Mouse (Mus musculus) embryonic facial prominence, embryonic 11.5 days (tissue): ENCODE measurements around the gene Unc45a. TPM values are rescaled to one million over a fixed set of nuclear protein-coding genes. Genes with fewer than 3 reads are reported as not detected.

Experiments used
- ATAC-seq: fragments of 200-750 bp; cut with Nextera tagmentation; replicated peaks from 2 replicates; pipeline ENCODE4 v1.8.0; 2017; ENCODE audit warnings: low read depth; ENCODE audit not compliant: insufficient number of reproducible peaks, low FRiP score, low TSS enrichment
- DNase-seq: peaks from one replicate; pipeline ENCODE4 v3.0.0-alpha.2; 2015; ENCODE audit warnings: low spot score
- H3K27ac ChIP-seq: fragments of 300-500 bp; sonication (generic); replicated peaks from 2 replicates; pipeline ENCODE4 v1.5.1; 2014; ENCODE audit warnings: mild to moderate bottlenecking, low read depth, low read length, control low read depth
- H3K27me3 ChIP-seq: fragments of 300-500 bp; sonication (generic); 2 replicates; pipeline ENCODE4 v1.6.1; 2014; ENCODE audit warnings: mild to moderate bottlenecking, low read length, moderate library complexity, mixed read lengths; ENCODE audit not compliant: control insufficient read depth, insufficient read depth
- H3K36me3 ChIP-seq: fragments of 300-500 bp; sonication (generic); replicated peaks from 2 replicates; pipeline ENCODE4 v1.6.1; 2014; ENCODE audit warnings: low read depth, mild to moderate bottlenecking, low read length, moderate library complexity, mixed read lengths; ENCODE audit not compliant: control insufficient read depth, insufficient read depth
- H3K4me1 ChIP-seq: fragments of 300-500 bp; sonication (generic); 2 replicates; pipeline ENCODE4 v1.6.1; 2014; ENCODE audit warnings: low read length, mixed read lengths; ENCODE audit not compliant: control insufficient read depth, insufficient read depth
- H3K4me2 ChIP-seq: fragments of 300-500 bp; sonication (generic); 2 replicates; pipeline ENCODE4 v1.6.1; 2014; ENCODE audit warnings: low read depth, mild to moderate bottlenecking, control low read depth, low read length, moderate library complexity
- H3K4me3 ChIP-seq: fragments of 300-500 bp; sonication (generic); 2 replicates; pipeline ENCODE4 v1.5.1; 2014; ENCODE audit warnings: low read depth, low read length, control low read depth
- H3K9ac ChIP-seq: fragments of 300-500 bp; sonication (generic); replicated peaks from 2 replicates; pipeline ENCODE4 v1.6.1; 2014; ENCODE audit warnings: mild to moderate bottlenecking, control low read depth, low read length
- H3K9me3 ChIP-seq: fragments of 300-500 bp; sonication (generic); replicated peaks from 2 replicates; pipeline ENCODE4 v1.6.1; 2016; ENCODE audit warnings: mild to moderate bottlenecking, low read length, inconsistent platforms, mixed read lengths; ENCODE audit not compliant: control insufficient read depth
- WGBS: fragments of 180-500 bp; shearing (Covaris S2); extraction: QIAGEN DNeasy Blood & Tissue Kit; methylation state at CpG from one replicate; pipeline ENCODE4 v1.1.7; 2014; 5-methylcytosine and 5-hydroxymethylcytosine counted together
- polyA plus RNA-seq: library from polyadenylated mRNA; unstranded; fragments of >200 nt; fragmentation: Nextera tagmentation; extraction: Ambion mirVana; gene quantifications from 2 replicates; pipeline ENCODE4 v1.2.1, GENCODE M21; 2014

Gene Unc45a
- polyA plus RNA-seq, 1 experiment from 2014 or later = 26.5 TPM

DNA sequence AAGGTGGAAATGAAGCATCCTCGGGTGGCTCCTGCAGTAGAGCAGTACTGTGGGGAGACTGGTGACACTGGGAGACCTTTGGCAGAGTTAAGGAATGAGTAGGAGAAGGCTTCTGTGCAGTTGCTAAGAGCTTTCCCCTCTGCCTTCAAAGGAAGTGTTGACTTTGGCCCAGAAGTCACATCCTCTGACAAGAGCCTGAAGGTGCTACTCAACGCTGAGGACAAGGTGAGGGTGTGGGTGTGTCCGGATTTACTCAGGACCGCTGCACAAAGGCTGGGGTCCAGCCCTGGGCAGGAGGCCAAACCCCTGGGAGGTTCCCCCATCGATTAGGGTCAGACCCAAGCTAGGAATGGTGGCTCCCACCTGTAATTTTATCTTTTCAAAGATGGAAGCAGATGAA is 56.4 kb downstream of the Unc45a start:
- Histone ChIP-seq H3K4me3 (no peak overlapping the region), H3K9ac (no peak overlapping the region), H3K27me3 (no peaks in the 10 kb centered on the region), H3K36me3 (peaks cover 3% of the 10 kb centered on the region; the same call in 1 of the 2 replicates), H3K4me1 (no peaks in the 10 kb centered on the region), H3K9me3 (no peaks in the 10 kb centered on the region), H3K27ac (no peak overlapping the region), H3K4me2 (no peak overlapping the region)
- 91% methylated on average over 5 of the region's 5 CpGs for WGBS
- ATAC-seq = no peak
- DNase-seq = no peak

DNA sequence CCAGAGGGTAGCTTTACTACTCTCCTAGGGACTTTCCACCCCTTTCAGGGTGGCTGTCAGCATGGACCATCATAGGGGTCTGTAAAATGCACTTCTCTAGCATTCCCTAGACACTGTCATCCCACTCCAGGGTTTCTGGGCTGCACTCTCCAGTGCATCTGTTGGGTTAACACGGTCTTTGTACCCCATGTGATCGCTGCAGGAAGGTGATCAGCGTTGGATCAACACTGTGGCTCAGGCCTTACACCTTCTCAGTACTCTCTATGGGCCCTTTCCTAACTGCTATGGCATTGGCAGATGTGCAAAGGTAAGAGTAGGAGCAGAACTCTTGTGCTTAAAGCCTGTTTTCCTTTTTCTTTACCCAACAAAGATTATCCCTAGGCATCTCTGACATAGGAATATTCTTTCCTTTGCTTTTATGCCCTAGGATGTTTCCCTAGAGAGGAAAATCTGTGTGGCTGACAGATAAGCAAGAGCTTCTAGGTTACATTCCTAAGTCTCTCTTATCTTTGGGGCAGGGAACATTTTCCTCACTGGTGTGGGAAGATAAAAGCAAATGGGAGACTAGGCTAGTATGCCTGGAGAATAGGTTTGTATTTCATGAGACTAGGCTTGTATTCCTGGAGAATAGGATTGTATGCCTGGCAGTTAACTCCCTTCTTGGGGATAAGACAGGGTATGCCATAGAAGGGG is 57.4 kb downstream of the Unc45a start:
- Histone ChIP-seq H3K36me3 (peaks cover 3% of the 10 kb centered on the region; the same call in 1 of the 2 replicates), H3K27ac (no peak overlapping the region), H3K27me3 (no peaks in the 10 kb centered on the region), H3K9ac (no peak overlapping the region), H3K4me1 (no peaks in the 10 kb centered on the region), H3K9me3 (no peaks in the 10 kb centered on the region), H3K4me3 (no peak overlapping the region), H3K4me2 (no peak overlapping the region)
- DNase-seq = no peak
- WGBS = 79% methylated on average over 3 of the region's 3 CpGs
- no peak for ATAC-seq

DNA sequence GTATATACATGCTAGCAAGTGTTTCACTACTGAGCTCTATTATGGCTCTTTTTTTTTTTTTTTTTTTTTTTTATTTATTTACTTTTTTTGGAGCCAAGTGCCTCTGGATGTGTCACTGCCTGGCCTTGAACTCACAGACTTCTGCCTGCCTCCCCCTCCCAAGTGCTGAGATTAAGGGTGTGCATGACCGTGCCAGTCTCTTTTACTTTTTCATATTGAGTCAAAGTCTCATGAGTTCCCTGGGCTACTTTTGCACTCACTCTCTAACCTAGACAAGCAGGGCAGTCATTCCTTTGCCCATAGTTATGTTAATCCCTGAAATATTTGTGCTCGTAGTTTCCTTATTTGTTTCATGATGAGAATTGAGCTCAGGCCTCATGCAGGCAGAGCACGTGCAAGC is 59.2 kb downstream of the Unc45a start:
- Histone ChIP-seq H3K27ac (no peak overlapping the region), H3K9me3 (no peaks in the 10 kb centered on the region), H3K4me3 (no peak overlapping the region), H3K9ac (no peak overlapping the region), H3K27me3 (no peaks in the 10 kb centered on the region), H3K4me1 (no peaks in the 10 kb centered on the region), H3K4me2 (no peak overlapping the region), H3K36me3 (peaks cover 3% of the 10 kb centered on the region; the same call in 1 of the 2 replicates)
- no peak for ATAC-seq
- DNase-seq = no peak
- WGBS = 83% methylated on average over 3 of the region's 3 CpGs

DNA sequence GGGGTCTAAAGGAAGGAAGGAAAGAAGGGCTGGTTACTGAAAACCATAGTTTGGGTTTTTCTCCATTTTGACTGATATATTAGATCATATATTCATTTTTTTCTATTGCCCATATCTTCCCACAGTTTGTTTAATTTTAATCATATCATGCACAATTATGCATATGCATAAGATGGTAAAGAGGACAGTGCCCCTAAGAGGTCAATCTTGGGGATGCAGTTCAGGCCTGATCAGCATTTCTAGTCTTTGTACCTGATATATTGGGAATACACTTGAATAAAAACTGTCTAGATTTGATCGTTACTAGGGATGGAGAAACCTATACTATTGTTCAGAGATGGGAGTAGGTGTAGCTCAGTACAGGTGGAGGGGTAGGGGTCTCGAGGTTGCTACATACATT is 59.8 kb downstream of the Unc45a start:
- Histone ChIP-seq H3K4me2 (no peak overlapping the region), H3K4me1 (no peaks in the 10 kb centered on the region), H3K36me3 (peaks cover 6% of the 10 kb centered on the region), H3K27ac (no peak overlapping the region), H3K4me3 (no peak overlapping the region), H3K27me3 (no peaks in the 10 kb centered on the region), H3K9me3 (no peaks in the 10 kb centered on the region), H3K9ac (no peak overlapping the region)
- ATAC-seq (no peak), DNase-seq (no peak)
- 84% methylated on average over 2 of the region's 2 CpGs for WGBS

DNA sequence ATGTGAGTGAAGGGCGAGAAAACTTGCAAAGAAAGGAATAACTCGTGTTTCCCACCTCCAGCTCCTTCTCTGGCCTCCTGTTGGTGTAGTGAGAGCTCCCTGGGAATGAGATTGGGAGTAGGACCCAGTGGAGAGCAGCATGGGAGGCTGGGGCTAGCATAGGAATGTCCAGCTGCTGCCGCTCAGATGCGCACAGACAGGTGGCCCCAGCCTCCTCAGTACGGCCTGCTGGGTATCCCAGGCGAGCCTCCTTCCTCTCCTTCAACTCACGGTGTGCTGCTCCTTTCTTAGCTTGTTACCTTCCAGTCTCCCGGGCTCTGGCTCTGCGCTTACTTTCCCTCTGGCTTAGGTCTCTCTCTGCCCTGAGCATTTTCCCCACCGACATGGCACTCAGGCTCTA is 60.8 kb downstream of the Unc45a start:
- Histone ChIP-seq H3K36me3 (peaks cover 7% of the 10 kb centered on the region), H3K9ac (no peak overlapping the region)

DNA sequence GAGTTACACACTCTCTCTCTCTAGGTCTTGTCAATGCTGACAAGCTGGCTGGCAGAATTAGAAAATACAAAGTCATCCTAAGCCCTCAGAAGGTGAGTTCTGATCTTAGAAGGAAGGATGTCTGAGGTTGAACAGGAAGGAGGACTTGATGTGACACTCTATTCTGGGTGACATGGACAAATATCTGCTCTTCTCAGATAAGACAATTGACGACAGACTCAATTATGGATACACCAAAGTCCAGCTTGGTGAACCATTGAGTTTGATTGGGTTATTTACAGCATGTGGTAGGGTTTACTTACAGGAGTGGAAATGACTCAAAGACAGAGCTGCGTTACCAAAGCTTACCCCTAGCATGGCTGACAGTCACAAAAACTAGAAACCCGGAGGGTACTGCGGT is 64.4 kb downstream of the Unc45a start:
- no peak for DNase-seq
- WGBS = 96% methylated on average over 4 of the region's 4 CpGs
- peaks cover 20% of the 10 kb centered on the region for H3K36me3 ChIP-seq

More for the DNA sequence above, 60.8 kb downstream of the Unc45a start:
- H3K9me3 ChIP-seq = no peaks in the 10 kb centered on the region
- no peaks in the 10 kb centered on the region for H3K4me1 ChIP-seq
- no peak overlapping the region for H3K4me3 ChIP-seq
- no peak for ATAC-seq
- no peaks in the 10 kb centered on the region for H3K27me3 ChIP-seq
- no peak overlapping the region for H3K27ac ChIP-seq
- no peak for DNase-seq
- WGBS = 87% methylated on average over 10 of the region's 10 CpGs
- no peak overlapping the region for H3K4me2 ChIP-seq

More for the DNA sequence above, 64.4 kb downstream of the Unc45a start:
- H3K9me3 ChIP-seq = peaks cover 5% of the 10 kb centered on the region; the same call in 1 of the 2 replicates
- no peak overlapping the region for H3K4me2 ChIP-seq
- H3K9ac ChIP-seq = no peak overlapping the region
- no peak for ATAC-seq
- H3K27ac ChIP-seq = no peak overlapping the region
- no peaks in the 10 kb centered on the region for H3K27me3 ChIP-seq
- no peaks in the 10 kb centered on the region for H3K4me1 ChIP-seq
- H3K4me3 ChIP-seq = no peak overlapping the region

Other genes starting within 250 kb of the Unc45a start
- 488 and 508 TPM in 2 replicates for gene Idh2, start 225.6 kb downstream of the Unc45a start, polyA plus RNA-seq
- gene Sema4b, start 154.2 kb downstream of the Unc45a start, polyA plus RNA-seq = 6.9 and 7.7 TPM in 2 replicates
- gene Cib1, start 108.2 kb downstream of the Unc45a start, polyA plus RNA-seq = 53.7 and 59.5 TPM in 2 replicates
- gene Gdpgp1, start 108.1 kb downstream of the Unc45a start, polyA plus RNA-seq = 2.2 and 3.9 TPM in 2 replicates
- gene Ttll13, start 94.6 kb downstream of the Unc45a start, polyA plus RNA-seq = 0.13 and 0.35 TPM in 2 replicates
- gene Ngrn, start 79.8 kb downstream of the Unc45a start, polyA plus RNA-seq = 50.2 and 53.4 TPM in 2 replicates
- gene Vps33b, start 71.4 kb downstream of the Unc45a start, polyA plus RNA-seq = 7.7 and 10.1 TPM in 2 replicates
- 154 and 172 TPM in 2 replicates for gene Prc1, start 46.6 kb downstream of the Unc45a start, polyA plus RNA-seq
- gene Rccd1, start 16.6 kb downstream of the Unc45a start, polyA plus RNA-seq = 7.5 and 8.4 TPM in 2 replicates
- 25.7 and 28.4 TPM in 2 replicates for gene Hddc3, start 2.1 kb upstream of the Unc45a start, polyA plus RNA-seq
- gene Man2a2, start 30.4 kb upstream of the Unc45a start, polyA plus RNA-seq = 6.6 and 9.3 TPM in 2 replicates
- 6.6 and 8.3 TPM in 2 replicates for gene Fes, start 46.9 kb upstream of the Unc45a start, polyA plus RNA-seq
- gene Furin, start 64.4 kb upstream of the Unc45a start, polyA plus RNA-seq = 5.2 and 6.0 TPM in 2 replicates
- 40.1 and 45.9 TPM in 2 replicates for gene Blm, start 194.1 kb upstream of the Unc45a start, polyA plus RNA-seq